Mouse (Mus musculus) CD4-positive, CD25-positive, alpha-beta regulatory T cell, adult 4 months (primary cell): ENCODE results near the gene Klri1. TPM values are rescaled to one million over a fixed set of nuclear protein-coding genes. Genes with fewer than 3 reads are reported as not detected.
"Not testable (repeated sequence)": the region's sequence is repeated elsewhere in the genome, so short reads cannot be mapped to it uniquely, and the experiment has no call there.

Source experiments
- ATAC-seq: one replicate; pipeline ENCODE4 v1.8.0; 2017
- polyA plus RNA-seq, 2 experiments: library from polyadenylated mRNA; unstranded; fragments of 100-300 nt; shearing (Covaris generic); gene quantifications; one replicate each; pipeline ENCODE4 v1.2.1; 2017

Klri1 gene
- polyA plus RNA-seq: not detected

GRCm38 (mm10) chr6:129717032-129717431 is at the start of gene Klri1:
Gene Klri1 (minus strand): TSS chr6:129717132.
- ATAC-seq: no peak

GRCm38 (mm10) chr6:129747654-129748032 is 30.7 kb upstream of the Klri1 start:
- no peak for ATAC-seq

- no peak for ATAC-seq
Observed at GRCm38 (mm10) chr6:129747016-129747653, 30.2 kb upstream of the Klri1 start.

- ATAC-seq: no peak
Observed at GRCm38 (mm10) chr6:129746151-129746550, 29.2 kb upstream of the Klri1 start.

GRCm38 (mm10) chr6:129740069-129740721 is 23.3 kb upstream of the Klri1 start, which contains the start of gene Klri2:
Gene Klri2 (minus strand): TSS chr6:129740484.
- no peak for ATAC-seq

- no peak for ATAC-seq
Observed at GRCm38 (mm10) chr6:129736414-129736813, 19.5 kb upstream of the Klri1 start.

GRCm38 (mm10) chr6:129727237-129727636 is 10.3 kb upstream of the Klri1 start:
- ATAC-seq: no peak

GRCm38 (mm10) chr6:129721390-129721789 is 4.5 kb upstream of the Klri1 start:
- no peak for ATAC-seq

- ATAC-seq: no peak
Observed at GRCm38 (mm10) chr6:129720487-129720886, 3.6 kb upstream of the Klri1 start.

- no peak for ATAC-seq
Observed at GRCm38 (mm10) chr6:129713566-129713965, 3.4 kb downstream of the Klri1 start.

- not testable (repeated sequence) for ATAC-seq
Observed at GRCm38 (mm10) chr6:129691436-129691835, 25.5 kb downstream of the Klri1 start.

GRCm38 (mm10) chr6:129680379-129680778 is 36.6 kb downstream of the Klri1 start:
- no peak for ATAC-seq

- ATAC-seq: no peak
Observed at GRCm38 (mm10) chr6:129678873-129679272, 38.1 kb downstream of the Klri1 start, which contains the start of gene Klrc1. Gene Klrc1 (minus strand): TSS chr6:129678973.

GRCm38 (mm10) chr6:129661301-129661700 is 55.6 kb downstream of the Klri1 start:
- not testable (repeated sequence) for ATAC-seq

GRCm38 (mm10) chr6:129660589-129660988 is 56.3 kb downstream of the Klri1 start, which contains the start of gene Klrc2:
Gene Klrc2 (minus strand): TSS chr6:129660689.
- ATAC-seq: not testable (repeated sequence)

Other genes starting within 250 kb of the Klri1 start
- under 1 TPM in 1 of 2 experiments, not detected in 1; 0.16 TPM for gene Olr1, start 210.0 kb downstream of the Klri1 start, polyA plus RNA-seq
- not detected for gene Tmem52b, start 204.6 kb downstream of the Klri1 start, polyA plus RNA-seq
- 10 to 100 TPM in 1 of 2 experiments, 1 to 10 TPM in 1; 6.9 to 13.7 TPM for gene Gabarapl1, start 184.0 kb downstream of the Klri1 start, polyA plus RNA-seq
- gene Klre1, start 139.2 kb downstream of the Klri1 start, polyA plus RNA-seq: under 1 TPM in 1 of 2 experiments, not detected in 1; 0.35 TPM
- not detected for gene Klrd1, start 125.3 kb downstream of the Klri1 start, polyA plus RNA-seq
- under 1 TPM; 0.39 to 0.49 TPM for gene Klrk1, start 93.3 kb downstream of the Klri1 start, polyA plus RNA-seq
- not detected for gene Klrc3, start 73.8 kb downstream of the Klri1 start, polyA plus RNA-seq
- gene Klrc2, start 56.4 kb downstream of the Klri1 start, polyA plus RNA-seq: under 1 TPM in 1 of 2 experiments, not detected in 1; 0.19 TPM
- under 1 TPM in 1 of 2 experiments, not detected in 1; 0.17 TPM for gene Klrc1, start 38.2 kb downstream of the Klri1 start, polyA plus RNA-seq
- gene Klri2, start 23.4 kb upstream of the Klri1 start, polyA plus RNA-seq: not detected
- not detected for gene Gm156, start 67.1 kb upstream of the Klri1 start, polyA plus RNA-seq
- not detected for gene Gm17631, start 145.5 kb upstream of the Klri1 start, polyA plus RNA-seq
- gene Klra17, start 159.5 kb upstream of the Klri1 start, polyA plus RNA-seq: not detected
- gene Klra5, start 200.5 kb upstream of the Klri1 start, polyA plus RNA-seq: not detected